Mouse (Mus musculus): ENCODE results near the gene Tef.

Tef gene

DNA sequence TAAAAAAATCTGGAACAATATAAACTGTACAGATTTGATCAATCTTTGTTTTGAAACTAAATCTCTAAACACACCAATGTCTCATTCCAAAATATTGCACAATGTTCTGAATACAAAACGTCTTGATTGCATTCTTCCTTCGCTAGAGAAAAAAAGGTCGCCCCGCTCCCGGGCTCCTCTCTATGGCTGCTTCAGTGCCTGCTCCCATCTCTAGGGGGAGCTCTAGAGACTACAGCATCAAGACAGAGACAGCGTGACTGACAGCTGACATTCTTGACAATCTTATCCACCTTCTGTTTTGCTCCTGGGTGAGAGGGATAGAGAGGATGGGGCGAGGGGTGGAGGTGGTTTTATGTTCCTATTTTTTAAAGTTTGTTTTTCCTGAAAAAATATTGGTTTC, 46.1 kb downstream of the Tef start:
- DNase-seq (ENCODE audit: low spot score in 2 of 2): peak in 1 of 2 experiments; percentile 66

DNA sequence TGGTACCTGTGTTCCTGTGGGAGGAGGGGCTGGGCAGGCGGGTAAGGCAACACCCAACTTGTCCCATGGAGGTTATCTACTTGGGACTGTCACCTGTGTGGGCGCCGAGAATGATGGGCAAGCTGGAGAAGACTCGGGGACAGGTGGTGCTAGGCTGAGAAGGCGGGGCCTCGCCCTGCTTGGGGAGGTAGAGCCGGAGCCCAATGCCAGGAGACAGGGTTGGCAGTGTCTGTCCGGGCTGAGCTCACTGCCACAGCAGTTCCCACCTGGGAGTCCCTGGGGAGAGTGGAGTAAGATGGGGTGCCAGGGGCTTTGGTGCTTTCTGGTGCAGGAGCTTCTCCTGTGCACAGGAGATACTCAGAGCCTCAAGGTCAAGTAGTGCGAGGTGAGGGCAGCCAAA, 46.9 kb downstream of the Tef start:
- no peak for DNase-seq (ENCODE audit: low spot score in 2 of 2)

DNA sequence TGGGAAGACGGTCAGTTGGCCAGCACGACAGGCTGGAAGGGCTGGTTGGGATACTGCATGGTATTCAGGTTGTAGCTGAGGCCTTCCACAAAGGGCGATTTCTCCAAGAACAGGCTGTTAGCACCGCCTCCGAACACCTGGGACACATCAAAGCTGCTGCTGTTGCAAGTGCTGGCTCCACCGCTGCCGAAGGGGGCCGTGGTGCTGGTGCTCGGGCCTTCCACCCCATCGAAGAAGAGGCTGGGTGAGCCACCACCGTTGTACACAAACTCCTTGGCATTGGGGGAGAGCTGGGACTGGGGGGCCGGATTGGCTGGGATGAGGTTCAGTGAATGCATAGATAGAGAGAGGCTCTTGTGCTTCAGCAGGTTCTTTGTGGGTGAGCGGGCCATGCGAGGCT, 48.5 kb downstream of the Tef start:
- DNase-seq (ENCODE audit: low spot score in 2 of 2): no peak

- no peak for DNase-seq (ENCODE audit: low spot score in 2 of 2)
Observed at GRCm38 (mm10) chr15:81851375-81851774, 49.2 kb downstream of the Tef start.

DNA sequence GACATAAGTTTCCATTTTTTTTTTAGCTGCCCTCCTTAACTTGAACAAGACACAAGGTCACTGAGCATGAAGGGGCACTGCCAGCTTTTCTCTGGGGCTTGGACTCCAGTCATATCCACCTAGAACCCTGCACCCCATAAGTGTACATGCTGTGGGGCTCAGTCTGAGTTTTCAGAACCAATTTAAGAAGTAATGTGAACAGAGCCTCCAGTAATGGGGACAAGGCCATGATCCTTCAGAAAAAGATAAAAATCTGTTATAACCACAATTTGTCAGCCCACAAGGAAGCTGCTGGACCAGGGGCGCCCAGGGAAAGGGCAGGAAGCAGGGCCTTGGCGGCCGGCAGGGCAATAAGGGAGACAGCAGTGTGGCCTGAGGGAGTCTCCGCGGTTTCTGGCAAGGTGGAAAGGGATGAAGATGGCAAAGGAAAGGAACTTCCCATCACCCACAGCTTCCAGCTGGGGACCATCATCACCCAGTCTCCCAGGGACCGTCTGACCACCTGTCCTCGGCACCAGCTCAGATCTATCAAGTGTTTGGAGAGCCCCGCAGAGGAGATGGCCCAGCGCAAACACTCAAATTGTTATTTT, 50.3 kb downstream of the Tef start:
- DNase-seq (ENCODE audit: low spot score in 2 of 2): no peak

DNA sequence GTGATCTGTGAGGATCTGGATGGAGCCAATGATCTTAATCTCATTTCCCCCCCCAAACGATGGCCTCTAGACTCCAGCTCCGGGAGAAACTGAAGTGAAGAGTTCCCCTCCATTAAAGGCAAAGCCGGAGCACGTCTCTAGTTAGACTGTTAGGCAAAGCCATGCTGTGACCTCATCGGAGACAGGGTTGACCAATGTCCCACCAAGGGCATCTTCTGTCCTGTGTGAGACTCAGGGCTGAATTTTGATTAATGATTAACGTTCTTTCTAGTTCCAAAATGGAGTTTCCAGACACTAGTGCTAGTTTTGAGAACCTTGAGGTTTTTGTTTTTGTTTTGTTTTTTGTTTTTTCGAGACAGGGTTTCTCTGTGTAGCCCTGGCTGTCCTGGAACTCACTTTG, 50.9 kb downstream of the Tef start:
- no peak for DNase-seq (ENCODE audit: low spot score in 2 of 2)

DNA sequence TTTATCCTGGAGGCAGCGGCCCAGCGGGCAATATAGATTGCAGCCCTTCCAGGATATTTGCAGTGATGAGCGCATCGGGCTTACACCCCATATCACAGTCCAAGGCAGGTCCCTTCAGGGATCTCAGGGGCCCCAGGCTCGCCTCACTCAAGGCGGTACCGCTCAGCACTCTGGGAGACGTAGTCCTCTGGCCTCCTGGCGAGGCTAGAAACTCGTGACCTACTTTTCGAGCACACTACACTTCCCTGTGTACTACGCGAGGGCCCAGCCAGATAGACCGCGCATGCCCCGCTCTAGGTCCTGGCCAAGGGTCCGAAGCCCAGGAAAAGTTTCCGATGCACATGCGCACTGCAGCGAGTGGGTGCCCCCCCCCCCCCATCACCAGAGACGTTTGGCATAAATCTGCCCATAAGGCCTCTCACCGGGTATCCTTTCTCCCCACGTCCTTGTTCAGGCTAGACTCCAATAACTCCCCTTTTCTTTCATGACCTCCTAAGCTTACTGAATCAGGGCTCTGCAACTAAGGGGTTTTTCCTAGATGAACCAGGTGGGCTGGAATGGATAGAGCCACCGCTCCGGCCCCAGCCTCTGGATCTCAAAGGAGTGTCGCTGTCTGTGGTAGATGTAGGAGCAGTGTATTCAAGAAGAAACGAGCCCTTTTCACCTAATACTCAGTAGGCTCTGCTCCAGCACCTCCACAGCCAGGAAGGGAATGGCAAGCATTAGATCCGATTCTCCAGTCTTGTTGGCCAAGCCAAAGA, 54.0 kb downstream of the Tef start:
- peak; percentile 79 to 89 for DNase-seq (ENCODE audit: low spot score in 2 of 2)

GRCm38 (mm10) chr15:81856938-81857723, 54.9 kb downstream of the Tef start:
- no peak for DNase-seq (ENCODE audit: low spot score in 2 of 2)

GRCm38 (mm10) chr15:81857724-81858116, 55.5 kb downstream of the Tef start:
- DNase-seq (ENCODE audit: low spot score in 2 of 2): no peak

DNA sequence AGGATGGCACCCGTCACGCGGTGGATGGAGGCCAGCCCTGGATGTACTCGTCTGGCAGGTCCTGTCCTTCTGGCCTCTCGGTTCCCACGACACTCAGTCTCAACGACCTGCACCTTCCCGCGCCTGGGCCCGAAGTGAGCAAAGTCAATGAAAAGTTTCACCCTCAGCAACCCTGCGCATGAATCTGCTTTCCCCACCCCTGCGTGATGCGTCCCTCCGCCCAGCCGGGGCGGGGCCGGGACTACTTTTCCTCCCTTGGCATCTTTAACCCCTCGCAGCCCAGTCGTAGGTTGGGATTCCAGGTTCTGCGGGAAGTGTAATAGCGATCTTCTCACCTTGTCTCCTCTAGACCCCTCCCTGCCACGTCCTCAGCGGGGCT, 55.9 kb downstream of the Tef start:
- DNase-seq (ENCODE audit: low spot score in 2 of 2): peak; percentile 78 to 96

DNA sequence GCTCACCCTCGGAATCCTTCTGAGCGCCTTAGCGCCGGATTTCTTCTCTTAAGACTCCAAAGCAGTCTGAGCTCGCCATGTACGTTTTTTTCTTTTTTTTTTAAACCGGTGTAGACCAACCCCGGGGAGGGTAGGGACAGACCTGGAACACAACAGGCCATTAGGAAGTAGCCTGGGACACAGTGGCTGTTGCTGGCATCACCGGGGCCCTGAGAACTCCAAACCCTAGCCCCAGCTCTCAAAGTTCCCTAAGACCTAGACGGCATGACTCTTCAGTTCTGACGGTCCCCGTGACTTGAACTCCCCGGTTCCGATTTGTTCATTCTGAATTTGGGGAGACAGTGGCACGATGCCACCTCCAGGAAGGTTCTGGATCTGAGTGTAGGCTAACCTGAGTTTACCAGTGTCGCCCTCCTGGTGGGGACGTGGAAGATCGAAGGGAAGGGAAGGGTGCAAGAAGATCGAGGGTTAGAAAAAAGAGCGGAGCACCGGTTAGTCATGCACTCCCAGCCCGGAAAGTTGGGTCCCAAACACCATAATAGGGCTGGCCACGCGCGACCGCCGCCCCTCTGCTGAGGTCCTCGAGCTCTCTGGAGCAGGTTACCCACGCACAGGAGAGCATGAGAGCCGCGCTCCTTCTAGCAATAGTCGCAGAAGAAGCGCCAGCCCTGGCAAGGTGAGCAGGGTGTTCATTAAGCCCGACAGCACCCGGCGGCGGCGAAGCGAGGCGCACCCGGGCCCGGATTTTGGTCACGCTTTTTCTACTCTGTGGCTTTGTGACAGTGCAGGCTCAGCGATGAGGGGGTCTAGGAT, 56.5 kb downstream of the Tef start, which contains the start of gene Tob2:
Gene Tob2, minus strand, starts transcription at position 280 of the 813 bp plus-strand sequence.
- peak in 1 of 2 experiments; percentile 75 for DNase-seq (ENCODE audit: low spot score in 2 of 2)

- DNase-seq (ENCODE audit: low spot score in 2 of 2): peak; percentile 96 to 97
Observed at GRCm38 (mm10) chr15:81859330-81860255, 57.4 kb downstream of the Tef start.

DNA sequence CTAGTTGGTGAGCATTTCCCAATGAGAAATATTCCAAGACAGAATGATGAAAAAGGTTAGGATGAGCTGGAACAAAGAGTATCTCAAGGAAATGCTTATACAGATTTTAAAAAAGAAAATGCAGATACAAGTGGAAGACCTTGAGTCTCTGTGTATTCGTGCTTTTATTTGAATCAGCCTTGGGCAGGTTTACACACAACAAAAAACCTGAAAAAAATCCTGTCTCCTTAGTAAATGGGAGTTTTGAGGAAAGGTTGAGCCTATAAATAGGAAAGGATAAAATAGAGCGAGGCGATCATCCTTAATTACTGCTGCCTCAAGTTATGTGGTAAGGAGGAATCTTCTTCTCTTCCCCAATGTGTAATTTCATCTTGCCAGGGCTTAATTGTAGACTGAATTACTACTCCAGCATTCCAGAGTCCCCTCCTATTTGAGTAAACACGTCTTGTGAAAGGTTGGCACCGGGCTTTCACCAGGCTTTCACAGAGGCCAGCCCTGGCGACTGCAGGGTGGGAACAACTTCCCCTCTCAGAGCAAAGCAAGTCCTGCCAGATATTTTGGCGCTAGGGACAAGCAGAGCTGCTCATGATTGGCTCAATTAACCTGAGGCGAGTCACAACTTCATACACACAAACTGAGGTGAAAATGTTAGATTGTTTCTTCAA, 58.4 kb downstream of the Tef start:
- no peak for DNase-seq (ENCODE audit: low spot score in 2 of 2)

DNA sequence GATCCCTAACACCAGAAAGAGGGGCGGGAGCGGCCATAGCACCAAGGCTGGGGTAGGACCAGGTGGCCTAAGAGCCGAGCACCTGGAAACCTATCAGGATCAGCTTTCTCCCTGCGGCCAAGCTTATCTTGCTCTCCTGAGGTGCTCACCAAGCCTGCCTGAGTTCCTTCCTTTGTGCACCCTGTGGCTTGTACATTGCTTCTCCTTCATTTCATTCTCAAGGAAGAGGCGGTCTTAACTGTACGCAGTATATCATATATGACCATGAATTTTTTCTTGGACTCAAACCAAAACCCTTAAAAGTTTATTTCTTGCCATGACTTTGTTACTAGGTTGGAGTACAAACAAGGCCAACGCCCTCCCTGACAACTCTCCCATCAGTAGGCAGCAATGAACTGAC, 62.0 kb downstream of the Tef start:
- no peak for DNase-seq (ENCODE audit: low spot score in 2 of 2)

DNA sequence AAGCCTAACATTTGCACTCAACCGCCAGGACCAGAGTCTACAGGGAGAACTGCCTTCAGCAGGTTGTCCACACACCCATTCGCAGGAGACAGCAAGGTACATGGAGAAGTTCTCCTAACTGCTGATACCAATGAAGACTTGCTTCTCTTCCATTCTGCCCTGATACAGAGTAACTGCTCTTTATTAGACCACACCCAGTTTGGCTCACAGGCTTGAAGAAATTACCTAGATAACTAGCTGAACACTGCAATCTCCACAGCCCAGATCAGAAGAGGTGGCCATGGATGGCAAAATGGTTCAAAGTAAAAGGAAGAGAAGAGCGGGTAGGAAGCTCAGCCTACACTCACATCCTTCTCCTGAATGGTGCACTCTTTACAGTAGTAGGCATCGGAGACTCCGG, 67.8 kb downstream of the Tef start:
- DNase-seq (ENCODE audit: low spot score in 2 of 2): no peak

- peak in 1 of 2 experiments; percentile 86 for DNase-seq (ENCODE audit: low spot score in 2 of 2)
Observed at GRCm38 (mm10) chr15:81871604-81872261, 69.5 kb downstream of the Tef start, which contains the start of gene Phf5a. Gene Phf5a (minus strand): TSS chr15:81871911.

GRCm38 (mm10) chr15:81872262-81873136, 70.3 kb downstream of the Tef start, which contains the start of gene Aco2:
Gene Aco2 (plus strand): TSS chr15:81872309.
- peak; percentile 96 to 100 for DNase-seq (ENCODE audit: low spot score in 2 of 2)
